Mouse (Mus musculus): ENCODE measurements around the gene Ten1.

- no peak for TF ChIP-seq POLR2A (IDR thresholded peaks at IDR 0.05; ENCODE audit: borderline replicate concordance, control insufficient read depth, low read depth, low read length)
- TF ChIP-seq CTCF (IDR thresholded peaks at IDR 0.05; ENCODE audit: control insufficient read depth, insufficient read depth, low read length) = no peak
Measured at GRCm38 (mm10) chr11:116185836-116186235, 12.8 kb upstream of the Ten1 start.

All from bone marrow, adult 2 months (tissue).